Mouse (Mus musculus) Muller cell, postnatal 12 days (primary cell): Measurements from ENCODE around the gene Vwa7.

Experiments used
- DNase-seq: peaks from one replicate; pipeline ENCODE4 v3.0.0-alpha.2; 2015; ENCODE audit errors: inconsistent ontology term

Vwa7 gene

GRCm38 (mm10) chr17:35064378-35064877 lies 48.0 kb downstream of the Vwa7 start:
- DNase-seq: no peak

GRCm38 (mm10) chr17:35064951-35065947 lies 48.9 kb downstream of the Vwa7 start, which contains the start of gene Ly6g6c:
Ly6g6c (plus strand) TSS chr17:35065388.
- DNase-seq: no peak

- DNase-seq: no peak
These were observed 49.7 kb downstream of the Vwa7 start, which contains the start of gene Mpig6b for GRCm38 (mm10) chr17:35066084-35066483. Mpig6b (minus strand) TSS chr17:35066184.

GRCm38 (mm10) chr17:35068213-35068914 lies 52.0 kb downstream of the Vwa7 start:
- DNase-seq: no peak

GRCm38 (mm10) chr17:35070556-35071229 lies 54.3 kb downstream of the Vwa7 start:
- DNase-seq: no peak

GRCm38 (mm10) chr17:35071454-35071853 lies 55.1 kb downstream of the Vwa7 start:
- DNase-seq: no peak

GRCm38 (mm10) chr17:35074097-35074496 lies 57.7 kb downstream of the Vwa7 start:
- peak; percentile 49 for DNase-seq
